Mouse (Mus musculus): ENCODE measurements around the gene Sptb. TPM values are rescaled to one million over a fixed set of nuclear protein-coding genes. Genes with fewer than 3 reads are reported as not detected.

Gene Sptb
- total RNA-seq, 4 experiments from 2014 or later, result 17.6 to 57.6 (median 38.8) TPM

DNA sequence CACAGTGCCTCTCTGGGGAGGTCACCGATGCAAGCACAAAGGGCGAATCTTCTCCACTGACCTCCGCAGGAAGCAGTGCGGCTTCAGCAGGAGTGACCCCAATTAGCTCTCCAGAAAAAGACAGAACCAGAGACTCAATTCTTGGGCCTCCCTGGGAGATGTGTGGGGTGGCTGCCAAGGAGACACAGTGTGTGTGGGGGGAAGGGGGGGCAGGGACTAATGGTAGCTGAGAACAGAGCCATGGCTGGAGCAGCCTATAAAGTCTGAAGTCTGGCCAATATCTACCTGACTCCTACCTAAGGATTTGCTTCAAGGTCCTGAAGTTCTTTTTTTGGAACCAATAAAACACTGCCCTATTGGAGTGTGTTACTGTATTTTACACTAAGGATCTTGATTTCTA, 105.8 kb downstream of the Sptb start:
- DNase-seq, result no peak

DNA sequence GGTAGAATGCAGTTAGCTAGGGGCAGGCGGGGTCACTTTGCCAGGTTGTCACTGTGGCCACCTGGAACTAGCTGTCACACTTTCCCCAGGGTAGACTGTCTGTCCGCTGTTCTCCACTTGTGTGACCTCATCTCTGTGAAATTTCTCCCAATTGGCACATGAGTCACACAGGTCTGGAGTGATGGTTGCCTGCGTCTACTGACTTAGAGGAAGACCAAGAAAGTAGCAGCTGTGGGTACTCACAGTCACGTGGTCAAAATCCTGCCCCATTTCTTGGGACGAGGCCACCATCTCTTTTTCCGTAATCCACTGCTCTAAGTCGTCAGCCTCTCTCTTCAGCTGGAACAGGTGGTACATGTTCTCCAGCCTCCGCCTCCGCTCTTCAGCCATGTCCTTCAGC, 106.6 kb downstream of the Sptb start:
- no peak for DNase-seq

DNA sequence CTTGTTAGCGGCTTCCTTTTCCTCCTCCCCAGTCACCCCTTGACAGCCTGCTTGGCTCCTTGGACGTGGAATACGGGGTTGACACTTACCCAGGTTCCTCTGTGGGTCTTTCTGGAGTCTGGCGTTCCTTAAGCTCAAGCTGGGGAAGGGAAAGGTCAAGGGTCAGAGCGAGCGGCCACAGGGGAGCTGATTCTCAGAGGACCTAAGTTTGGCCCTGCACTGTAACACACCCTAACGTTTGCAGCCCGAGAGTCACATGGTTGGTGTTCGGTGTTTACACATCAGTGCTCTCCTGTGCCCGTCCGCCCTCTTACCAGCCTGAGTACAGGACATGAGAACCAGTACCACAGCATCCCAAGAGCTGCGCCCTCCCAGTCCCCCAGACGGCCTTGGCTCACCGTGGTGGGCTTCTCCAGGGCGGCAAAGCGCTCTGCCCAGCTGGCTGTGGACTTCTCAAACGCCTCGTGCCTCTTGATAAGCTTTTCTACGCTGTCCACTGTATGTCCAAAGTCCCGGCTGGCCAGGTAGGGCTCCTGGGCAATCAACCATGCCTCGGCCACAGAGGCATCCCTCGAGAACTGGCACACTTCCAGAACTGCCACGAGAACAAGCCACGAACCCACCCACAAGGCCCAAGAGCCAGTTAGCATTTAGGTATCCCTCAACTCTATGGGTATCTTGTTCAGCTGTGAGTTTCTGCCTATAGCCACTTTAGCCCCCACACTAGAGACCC, 112.0 kb downstream of the Sptb start:
- DNase-seq, result no peak

DNA sequence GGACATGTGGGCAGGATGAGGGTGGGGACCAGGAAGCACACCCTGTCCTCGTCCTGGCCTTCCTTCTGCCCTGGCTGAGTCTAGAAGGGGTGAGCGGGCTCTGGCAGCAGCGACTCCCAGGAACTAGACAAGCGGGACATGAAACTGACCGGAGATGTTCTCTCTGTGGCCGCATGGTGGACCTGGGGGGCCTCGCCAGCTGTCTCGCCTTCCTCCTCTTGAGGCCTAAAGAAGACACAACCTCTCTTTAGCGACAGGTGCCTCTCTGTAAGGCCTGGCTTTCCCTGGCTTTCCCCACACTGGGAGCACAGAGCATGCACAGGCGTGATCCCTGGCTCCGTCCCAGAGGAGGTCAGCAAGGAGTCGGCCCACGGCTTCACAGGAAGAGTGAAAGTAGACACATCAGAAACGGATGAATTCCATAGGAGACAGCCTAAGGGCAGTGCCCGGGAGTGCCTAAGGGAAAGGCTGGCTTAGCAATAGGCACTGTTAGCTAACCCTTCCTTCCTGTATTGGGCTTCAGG, 112.7 kb downstream of the Sptb start:
- DNase-seq, result no peak

- no peak for DNase-seq
These were observed 113.9 kb downstream of the Sptb start for GRCm38 (mm10) chr12:76596292-76597023.

DNA sequence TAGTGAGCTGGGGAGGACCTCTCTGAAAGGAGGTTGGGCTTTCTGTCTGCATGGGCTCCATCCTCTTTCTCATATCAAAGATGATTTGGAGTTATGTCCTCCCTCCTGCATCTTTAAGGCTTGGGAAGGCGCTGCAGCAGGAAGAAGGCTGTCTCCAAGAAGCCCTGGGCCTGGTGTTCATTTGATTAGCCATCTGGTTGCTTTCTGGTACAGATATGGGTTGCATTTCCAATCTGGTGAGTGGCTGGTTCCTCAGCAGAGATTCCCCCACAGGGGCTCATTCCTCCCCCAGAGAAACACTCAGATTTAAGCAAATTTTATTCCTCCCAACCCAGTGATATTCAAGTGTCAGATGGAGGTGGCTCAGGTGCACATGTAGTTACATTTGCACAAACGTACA, 114.5 kb downstream of the Sptb start:
- no peak for DNase-seq

DNA sequence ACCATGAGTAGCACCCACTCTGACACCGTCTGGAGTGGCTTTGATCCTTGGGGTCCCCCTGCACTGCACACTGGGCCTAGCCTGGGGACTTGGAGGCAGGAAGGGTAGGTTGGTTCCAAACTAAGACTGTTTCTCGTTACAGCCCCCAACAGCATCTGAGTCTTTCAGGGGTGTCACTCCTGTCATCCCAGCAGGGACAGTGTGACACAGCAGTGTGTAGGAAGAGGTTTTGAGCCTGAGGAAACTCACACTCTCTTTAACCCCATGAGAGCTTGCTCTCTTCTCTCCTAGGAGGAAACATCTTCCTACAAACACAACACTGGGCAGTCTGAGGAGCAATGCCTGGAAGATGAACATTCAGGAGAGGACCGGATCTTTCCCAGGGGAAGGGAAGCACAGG, 115.8 kb downstream of the Sptb start:
- DNase-seq, result no peak

DNA sequence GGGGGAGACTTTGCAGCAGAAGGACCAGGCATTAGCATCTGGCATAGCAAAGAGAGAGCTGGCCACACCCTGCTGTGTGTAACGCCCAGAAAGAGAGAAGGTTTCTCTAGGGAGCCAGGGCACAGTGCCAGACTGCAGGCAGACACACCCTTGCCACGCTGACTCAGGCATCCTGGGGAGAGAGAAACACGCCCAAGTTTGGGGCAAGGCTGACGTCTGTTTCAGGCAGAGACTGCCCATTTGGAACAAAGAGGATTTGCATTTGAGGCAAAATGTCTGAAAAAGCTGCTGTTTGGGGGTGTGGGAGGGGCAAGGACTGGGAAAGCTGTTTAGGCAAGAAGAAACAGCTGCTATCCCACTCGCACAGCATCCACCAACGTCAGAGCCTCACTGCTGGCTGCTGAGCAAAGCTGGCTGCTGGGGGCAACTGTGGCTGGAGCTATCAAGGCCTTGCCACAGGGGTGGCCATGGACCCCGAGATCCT, 116.5 kb downstream of the Sptb start:
- peak; percentile 78 for DNase-seq

GRCm38 (mm10) chr12:76593254-76593653, 117.1 kb downstream of the Sptb start:
- no peak for DNase-seq

- no peak for DNase-seq
These were observed 118.1 kb downstream of the Sptb start for GRCm38 (mm10) chr12:76592213-76592612.

DNA sequence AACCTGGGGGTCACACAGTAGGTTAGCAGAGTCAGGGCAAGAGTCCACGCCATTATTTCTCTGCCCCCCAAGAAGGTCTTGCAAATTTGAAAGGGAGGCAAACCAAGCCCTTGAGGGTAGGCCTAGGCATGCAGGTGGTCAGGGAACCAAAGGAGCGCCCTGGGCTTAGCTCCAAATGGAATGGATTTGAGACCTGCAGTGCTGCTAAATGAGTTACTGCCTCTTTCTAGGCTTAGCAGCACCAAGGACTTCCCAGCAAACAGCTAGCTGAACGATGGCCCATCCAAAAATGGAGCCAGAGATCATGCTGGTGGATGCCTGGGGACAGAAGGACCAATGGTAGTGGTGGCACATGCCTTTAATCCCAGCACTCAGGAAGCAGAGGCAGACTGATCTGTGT, 119.3 kb downstream of the Sptb start:
- DNase-seq, result no peak

GRCm38 (mm10) chr12:76589531-76589930, 120.8 kb downstream of the Sptb start:
- DNase-seq, result no peak

DNA sequence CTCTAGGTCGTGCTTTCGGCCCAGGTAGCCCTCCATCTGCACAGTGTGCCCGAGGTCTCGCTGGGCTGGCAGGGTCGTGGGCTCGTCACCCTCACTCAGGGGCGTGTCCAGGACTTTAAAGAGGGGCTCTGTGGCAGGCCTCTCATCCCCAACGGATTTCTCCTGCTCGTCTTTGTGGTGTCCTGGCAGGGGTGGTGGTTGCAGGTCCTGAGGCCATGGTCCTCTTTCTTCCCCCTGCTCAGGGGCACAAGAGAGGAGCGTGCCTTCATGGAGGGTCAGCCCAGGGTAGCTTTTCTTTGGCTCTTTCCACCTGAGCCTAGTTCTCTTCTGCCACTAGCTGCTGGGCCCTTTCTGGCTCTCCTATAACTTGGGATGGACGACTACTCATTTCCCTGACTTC, 123.0 kb downstream of the Sptb start:
- DNase-seq, result no peak

GRCm38 (mm10) chr12:76585028-76585427, 125.3 kb downstream of the Sptb start:
- DNase-seq, result no peak

GRCm38 (mm10) chr12:76583454-76583853, 126.9 kb downstream of the Sptb start:
- no peak for DNase-seq

DNA sequence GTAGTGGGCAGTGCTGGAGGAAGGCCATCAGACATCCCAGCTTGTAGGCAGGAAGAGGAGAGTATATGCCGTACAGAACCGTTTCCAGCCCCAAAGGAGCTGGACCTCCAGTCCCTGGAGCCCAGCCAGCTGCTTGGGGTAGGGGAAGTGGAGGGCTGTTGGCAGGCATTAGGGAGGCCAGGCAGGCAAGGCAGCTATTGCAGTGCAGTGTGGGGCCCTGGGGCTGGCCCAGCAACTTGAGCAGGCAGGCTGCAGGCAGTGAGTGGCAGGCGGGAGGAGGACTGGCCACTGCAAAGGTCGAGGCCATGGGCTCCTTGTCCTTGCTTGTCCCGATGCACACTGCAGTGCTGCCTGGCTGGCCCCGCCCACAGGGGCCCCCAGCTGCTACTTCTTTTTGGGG, 127.5 kb downstream of the Sptb start:
- peak; percentile 69 for DNase-seq

GRCm38 (mm10) chr12:76582139-76582538, 128.2 kb downstream of the Sptb start:
- DNase-seq, result no peak

- peak; percentile 49 for DNase-seq
These were observed 130.5 kb downstream of the Sptb start for GRCm38 (mm10) chr12:76579806-76580205.

GRCm38 (mm10) chr12:76578465-76578864, 131.9 kb downstream of the Sptb start:
- no peak for DNase-seq

DNA sequence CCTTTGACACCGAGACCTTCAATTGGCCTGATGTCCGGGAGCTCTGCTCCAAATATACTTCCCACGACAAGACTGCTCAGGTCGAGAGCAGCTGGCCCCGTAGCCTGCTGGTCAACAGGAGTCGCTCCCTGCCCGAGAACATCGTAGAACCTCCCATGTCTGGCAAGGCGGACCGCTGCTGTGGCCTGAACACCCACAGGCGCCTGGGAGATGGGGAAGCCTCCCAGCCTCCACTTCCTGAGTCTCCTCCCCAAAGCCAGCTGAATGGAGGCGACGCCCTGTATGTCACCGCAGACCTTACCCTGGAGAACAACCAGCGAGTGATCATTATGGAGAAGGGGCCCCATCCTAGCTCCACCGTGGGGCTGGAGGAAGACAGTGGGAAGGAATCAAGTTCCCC, 132.5 kb downstream of the Sptb start:
- no peak for DNase-seq

DNA sequence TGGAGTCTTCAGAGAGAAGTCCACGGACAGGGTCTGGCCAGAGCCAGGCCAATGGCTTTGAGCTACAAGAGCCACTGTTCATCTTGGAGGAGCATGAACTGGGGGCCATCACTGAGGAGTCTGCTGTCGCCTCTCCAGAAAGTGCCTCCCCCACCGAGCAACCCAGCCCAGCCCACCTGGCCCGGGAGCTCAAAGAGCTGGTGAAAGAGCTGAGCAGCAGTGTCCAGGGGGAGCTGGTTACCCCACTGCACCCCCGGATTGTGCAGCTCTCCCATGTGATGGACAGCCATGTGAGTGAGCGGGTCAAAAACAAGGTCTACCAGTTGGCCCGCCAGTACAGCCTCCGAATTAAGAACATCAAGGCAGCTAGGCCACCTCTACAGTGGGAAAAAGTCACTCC, 133.5 kb downstream of the Sptb start:
- DNase-seq, result no peak

DNA sequence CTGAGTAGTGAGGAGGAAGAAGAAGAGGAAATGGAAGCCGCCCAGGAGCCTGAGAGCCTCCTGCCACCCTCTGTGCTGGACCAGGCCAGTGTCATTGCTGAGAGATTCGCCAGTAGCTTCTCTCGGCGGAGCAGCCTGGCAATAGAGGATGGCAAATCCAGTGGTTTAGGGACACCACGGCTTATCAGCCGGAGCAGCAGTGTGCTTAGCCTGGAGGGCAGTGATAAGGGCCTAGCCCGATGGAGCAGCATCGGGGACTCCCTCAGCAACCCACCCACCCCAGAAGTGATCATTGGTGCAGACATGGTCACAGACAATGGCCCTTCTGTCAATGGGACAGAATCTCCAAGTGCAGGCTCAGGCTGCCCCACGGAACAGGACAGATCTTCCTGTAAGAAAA, 134.3 kb downstream of the Sptb start:
- DNase-seq, result no peak

- no peak for DNase-seq
These were observed 135.5 kb downstream of the Sptb start for GRCm38 (mm10) chr12:76574815-76575214.

DNA sequence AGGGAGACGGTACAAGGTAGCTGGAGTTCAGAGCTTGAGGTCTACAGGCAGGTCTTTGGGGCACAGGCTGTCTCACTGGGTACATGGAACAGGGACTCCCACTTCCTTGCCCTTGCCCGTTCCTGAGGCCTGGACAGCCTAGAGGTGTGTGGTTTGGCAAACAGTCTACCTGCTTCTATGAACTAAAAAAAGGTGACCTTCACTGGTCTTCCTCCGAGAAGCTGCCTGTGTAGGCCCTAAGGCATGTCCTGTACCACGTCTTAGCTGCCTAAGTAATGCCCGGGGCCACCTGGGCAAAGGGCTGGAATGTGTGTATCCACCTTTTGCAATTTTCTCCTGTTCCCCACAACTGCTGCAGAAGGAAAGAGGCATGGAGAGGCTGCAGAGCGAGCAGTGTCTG, 137.0 kb downstream of the Sptb start:
- DNase-seq, result no peak

Measured in adrenal gland, adult 8-10 months (tissue).